Mouse (Mus musculus) induced T-regulatory cell, adult 2 months (primary cell): ENCODE results near the gene Atf1.

Source experiments
- DNase-seq: peaks from one replicate; pipeline ENCODE4 v3.0.0-alpha.2; 2012; ENCODE audit warnings: low read depth

Gene Atf1

DNA sequence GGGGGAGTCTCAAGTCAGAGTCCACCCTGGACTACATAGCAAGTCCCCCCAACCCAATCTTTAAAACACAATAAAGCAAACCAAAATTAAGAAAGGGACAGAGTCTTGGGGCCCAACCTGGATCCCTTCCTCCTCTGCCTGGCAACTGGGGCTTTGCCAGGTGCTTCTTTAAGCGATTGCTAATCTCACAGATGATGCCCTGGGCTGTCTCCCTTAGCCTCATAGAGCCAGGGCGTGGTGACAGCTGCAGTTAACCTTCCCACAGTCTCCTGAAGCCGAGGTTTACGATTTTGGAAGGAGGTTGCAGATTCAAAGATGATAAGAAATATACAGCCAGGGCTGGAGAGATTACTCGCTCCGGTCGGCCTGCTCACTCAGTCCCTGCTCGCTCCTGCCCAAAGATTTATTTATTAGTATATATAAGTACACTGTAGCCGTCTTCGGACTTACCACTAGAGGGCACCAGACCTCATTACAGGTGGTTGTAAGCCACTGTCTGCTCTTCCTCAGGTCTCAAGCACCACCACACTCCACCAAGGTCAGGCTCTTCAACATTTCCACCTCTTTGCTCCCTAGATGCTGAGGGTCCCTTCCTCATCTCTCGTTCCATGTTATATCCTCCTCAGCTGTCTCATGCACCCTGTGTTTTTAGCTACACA, 79.9 kb downstream of the Atf1 start:
- peak; percentile 76 for DNase-seq
